Comparison of ENCODE assay signal across 17 mouse cellular contexts in genomic region chr1:60376556-60376955, GRCm38 (mm10).
"Had no signal": no experiment of that assay in that cellular context is flagged by ENCODE, and none has a peak within 500 bp of the region (broad histone marks: within the 10 kb centered on the region; RNA-seq: fewer than 3 reads in every experiment).

No protein-coding gene starts in this region.

- H3K27ac ChIP-seq: neural tube, embryonic 12.5 days; neural tube, embryonic 13.5 days; neural tube, embryonic 15.5 days; stomach, embryonic 15.5 days; stomach, postnatal 0 days had no signal

- H3K9ac ChIP-seq: neural tube, embryonic 12.5 days; neural tube, embryonic 13.5 days; neural tube, embryonic 15.5 days; stomach, embryonic 15.5 days had no signal

- H3K9me3 ChIP-seq: neural tube, embryonic 12.5 days; neural tube, embryonic 13.5 days; neural tube, embryonic 15.5 days; stomach, embryonic 15.5 days had no signal

- H3K4me3 ChIP-seq: neural tube, embryonic 12.5 days; neural tube, embryonic 13.5 days; neural tube, embryonic 15.5 days; stomach, embryonic 15.5 days had no signal

- H3K4me1 ChIP-seq: neural tube, embryonic 12.5 days; neural tube, embryonic 13.5 days; neural tube, embryonic 15.5 days; stomach, embryonic 15.5 days had no signal

- H3K27me3 ChIP-seq: neural tube, embryonic 12.5 days; neural tube, embryonic 13.5 days; neural tube, embryonic 15.5 days; stomach, embryonic 15.5 days had no signal

- DNase-seq: retina, postnatal 1 day; right cerebral cortex, adult 18-20 months; right cerebral cortex, postnatal 14 days; right cerebral cortex, postnatal 25 days; right cerebral cortex, postnatal 4 days; spleen, adult 18-20 months; thymus, adult 18-20 months; thymus, adult 2 months; thymus, postnatal 14 days; thymus, postnatal 25 days; thymus, postnatal 36 days; thymus, postnatal 4 days had no signal
